Mouse (Mus musculus): ENCODE results near the gene Sult6b1.

- TF ChIP-seq POLR2A (IDR thresholded peaks at IDR 0.05; ENCODE audit: low read depth, low read length) (no peak), CTCF (conservative IDR thresholded peaks at IDR 0.05; ENCODE audit: insufficient read depth, insufficient read length, low read depth, low read length) (no peak)
Observed at GRCm38 (mm10) chr17:78903158-78903557, 3.6 kb downstream of the Sult6b1 start.
